Mouse (Mus musculus) stomach, embryonic 16.5 days (tissue): Measurements from ENCODE around the gene Bspry. TPM values are rescaled to one million over a fixed set of nuclear protein-coding genes. Genes with fewer than 3 reads are reported as not detected.

Experiments used
- ATAC-seq: fragments of 200-750 bp; cut with Nextera tagmentation; 2 replicates; pipeline ENCODE4 v1.8.0; 2017; ENCODE audit warnings: moderate number of reproducible peaks, moderate TSS enrichment; ENCODE audit not compliant: insufficient read depth, low FRiP score
- H3K27ac ChIP-seq: fragments of 300-500 bp; sonication (generic); 2 replicates; pipeline ENCODE4 v1.5.1; 2014; ENCODE audit warnings: low read length
- H3K27me3 ChIP-seq: fragments of 300-500 bp; sonication (generic); 2 replicates; pipeline ENCODE4 v1.6.1; 2014; ENCODE audit warnings: low read length, control low read depth, mixed read lengths; ENCODE audit not compliant: control insufficient read depth, insufficient read depth
- H3K36me3 ChIP-seq: fragments of 300-500 bp; sonication (generic); 2 replicates; pipeline ENCODE4 v1.6.1; 2014; ENCODE audit warnings: low read length; ENCODE audit not compliant: control insufficient read depth, insufficient read depth
- H3K4me1 ChIP-seq: fragments of 300-500 bp; sonication (generic); 2 replicates; pipeline ENCODE4 v1.6.1; 2014; ENCODE audit warnings: low read length, control low read depth, mixed read lengths; ENCODE audit not compliant: control insufficient read depth, insufficient read depth
- H3K4me2 ChIP-seq: fragments of 300-500 bp; sonication (generic); 2 replicates; pipeline ENCODE4 v1.6.1; 2014; ENCODE audit warnings: low read depth, low read length, mixed read lengths
- H3K4me3 ChIP-seq: fragments of 300-500 bp; sonication (generic); replicated peaks from 2 replicates; pipeline ENCODE4 v1.5.1; 2014; ENCODE audit warnings: mild to moderate bottlenecking, low read length
- H3K9ac ChIP-seq: fragments of 300-500 bp; sonication (generic); 2 replicates; pipeline ENCODE4 v1.6.1; 2014; ENCODE audit warnings: low read length
- H3K9me3 ChIP-seq: fragments of 300-500 bp; sonication (generic); replicated peaks from 2 replicates; pipeline ENCODE4 v1.6.1; 2016; ENCODE audit warnings: low read length, control low read depth; ENCODE audit not compliant: control insufficient read depth
- WGBS: fragments of 180-500 bp; shearing (Covaris S2); extraction: QIAGEN DNeasy Blood & Tissue Kit; methylation state at CpG from one replicate; pipeline ENCODE4 v1.1.7; 2014; 5-methylcytosine and 5-hydroxymethylcytosine counted together
- polyA plus RNA-seq: library from polyadenylated mRNA; unstranded; fragments of >200 nt; fragmentation: Nextera tagmentation; extraction: Ambion mirVana; gene quantifications from 2 replicates; pipeline ENCODE4 v1.2.1, GENCODE M21; 2015

Gene Bspry
- polyA plus RNA-seq, 1 experiment from 2014 or later, result 29.3 TPM

GRCm38 (mm10) chr4:62525489-62525811, 45.6 kb downstream of the Bspry start:
- peak overlapping the region; percentile 92 for H3K4me3 ChIP-seq
- H3K4me1 ChIP-seq, result peaks cover 7% of the 10 kb centered on the region
- H3K9ac ChIP-seq, result peak overlapping the region; percentile 55
- H3K27ac ChIP-seq, result no peak overlapping the region
- under 1% methylated on average over 10 of the region's 10 CpGs for WGBS
- no peak for ATAC-seq
- no peaks in the 10 kb centered on the region for H3K9me3 ChIP-seq
- no peaks in the 10 kb centered on the region for H3K27me3 ChIP-seq
- H3K36me3 ChIP-seq, result no peaks in the 10 kb centered on the region
- peak overlapping the region; percentile 75 for H3K4me2 ChIP-seq

DNA sequence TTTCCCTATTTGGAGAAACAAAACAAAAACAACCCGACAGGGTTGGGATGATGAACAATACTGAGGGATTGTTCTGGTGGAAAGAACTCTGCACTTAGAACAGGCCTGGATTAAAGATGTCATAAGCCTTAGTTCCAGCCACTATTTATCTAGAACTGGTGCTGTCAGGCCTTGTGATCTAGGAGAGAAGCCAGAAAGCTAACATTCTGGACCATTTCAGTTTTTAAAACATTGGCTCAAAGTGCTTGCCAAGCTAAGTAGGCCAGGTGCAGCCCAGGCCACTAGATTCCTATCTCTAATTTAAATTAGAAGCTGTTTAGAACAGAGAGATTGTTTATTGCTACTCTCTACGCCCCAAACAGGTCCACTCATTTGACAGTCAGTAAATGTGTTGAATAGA, 46.4 kb downstream of the Bspry start:
- Histone ChIP-seq H3K4me1 (peaks cover 11% of the 10 kb centered on the region), H3K9me3 (no peaks in the 10 kb centered on the region), H3K27ac (no peak overlapping the region), H3K9ac (no peak overlapping the region), H3K27me3 (no peaks in the 10 kb centered on the region), H3K4me3 (no peak overlapping the region), H3K4me2 (no peak overlapping the region), H3K36me3 (no peaks in the 10 kb centered on the region)
- no peak for ATAC-seq
- WGBS, result 65% methylated on average over 2 of the region's 2 CpGs

- H3K9ac ChIP-seq, result no peak overlapping the region
- no peak overlapping the region for H3K4me2 ChIP-seq
- no peaks in the 10 kb centered on the region for H3K9me3 ChIP-seq
- no peak overlapping the region for H3K27ac ChIP-seq
- no peak overlapping the region for H3K4me3 ChIP-seq
- no peaks in the 10 kb centered on the region for H3K27me3 ChIP-seq
- H3K4me1 ChIP-seq, result peaks cover 11% of the 10 kb centered on the region
- H3K36me3 ChIP-seq, result no peaks in the 10 kb centered on the region
- 79% methylated on average over 4 of the region's 4 CpGs for WGBS
- no peak for ATAC-seq
These were observed 47.8 kb downstream of the Bspry start for GRCm38 (mm10) chr4:62527655-62528054.

GRCm38 (mm10) chr4:62533729-62534128, 53.9 kb downstream of the Bspry start:
- H3K4me2 ChIP-seq, result no peak overlapping the region
- 66% methylated on average over 6 of the region's 6 CpGs for WGBS
- no peak overlapping the region for H3K27ac ChIP-seq
- no peak for ATAC-seq
- H3K4me1 ChIP-seq, result peaks cover 4% of the 10 kb centered on the region; the same call in 1 of the 2 replicates
- no peaks in the 10 kb centered on the region for H3K9me3 ChIP-seq
- H3K4me3 ChIP-seq, result no peak overlapping the region
- no peaks in the 10 kb centered on the region for H3K27me3 ChIP-seq
- no peak overlapping the region for H3K9ac ChIP-seq
- no peaks in the 10 kb centered on the region for H3K36me3 ChIP-seq

DNA sequence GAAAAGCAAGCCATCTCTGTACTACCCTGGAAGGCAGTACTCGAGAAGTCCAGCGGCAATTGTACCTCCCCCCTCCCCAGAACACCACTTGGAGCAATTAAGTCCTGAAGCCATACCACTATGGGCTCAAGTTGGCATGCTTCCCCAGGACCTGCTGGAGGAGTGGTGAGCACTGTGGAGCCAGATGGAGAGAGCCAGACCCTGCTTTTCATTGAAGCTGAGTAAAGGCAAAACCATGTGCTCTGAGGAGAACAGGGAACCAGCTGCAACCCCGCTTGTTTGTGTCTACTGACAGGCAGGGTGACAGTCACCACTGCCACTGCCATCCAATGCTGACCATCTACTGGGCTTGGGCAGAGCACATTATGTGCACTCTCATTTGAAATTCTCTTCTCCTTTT, 61.9 kb downstream of the Bspry start:
- H3K4me1 ChIP-seq, result no peaks in the 10 kb centered on the region
- 79% methylated on average over 3 of the region's 3 CpGs for WGBS
- H3K9ac ChIP-seq, result no peak overlapping the region
- no peaks in the 10 kb centered on the region for H3K27me3 ChIP-seq
- H3K4me3 ChIP-seq, result no peak overlapping the region
- no peaks in the 10 kb centered on the region; the same call in 1 of the 2 replicates for H3K36me3 ChIP-seq
- no peak for ATAC-seq
- no peaks in the 10 kb centered on the region; the same call in 1 of the 2 replicates for H3K9me3 ChIP-seq
- H3K27ac ChIP-seq, result no peak overlapping the region
- H3K4me2 ChIP-seq, result no peak overlapping the region

DNA sequence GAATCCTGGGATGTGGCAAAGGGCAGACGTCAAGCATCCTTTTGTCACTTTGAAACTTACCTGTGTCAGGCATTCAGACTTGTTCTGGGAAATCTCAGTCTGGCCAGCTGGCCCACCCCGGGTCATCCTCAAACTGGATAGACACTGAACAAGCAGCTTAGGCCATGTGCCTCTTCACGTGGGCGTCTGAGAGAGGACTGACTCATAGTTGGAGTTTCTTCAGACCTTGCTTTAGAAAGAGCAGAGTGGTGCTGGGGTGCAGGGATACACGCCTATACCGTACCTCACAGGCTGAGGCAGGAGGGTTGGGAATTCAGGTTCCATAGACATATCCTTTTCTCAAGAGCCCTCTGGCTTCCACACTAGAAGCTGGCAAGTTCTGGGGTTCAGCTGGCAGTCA, 63.9 kb downstream of the Bspry start:
- Histone ChIP-seq H3K27ac (no peak overlapping the region), H3K4me1 (no peaks in the 10 kb centered on the region), H3K27me3 (no peaks in the 10 kb centered on the region), H3K4me3 (no peak overlapping the region), H3K4me2 (no peak overlapping the region), H3K9me3 (no peaks in the 10 kb centered on the region; the same call in 1 of the 2 replicates), H3K9ac (no peak overlapping the region), H3K36me3 (no peaks in the 10 kb centered on the region; the same call in 1 of the 2 replicates)
- no peak for ATAC-seq
- 84% methylated on average over 6 of the region's 6 CpGs for WGBS

DNA sequence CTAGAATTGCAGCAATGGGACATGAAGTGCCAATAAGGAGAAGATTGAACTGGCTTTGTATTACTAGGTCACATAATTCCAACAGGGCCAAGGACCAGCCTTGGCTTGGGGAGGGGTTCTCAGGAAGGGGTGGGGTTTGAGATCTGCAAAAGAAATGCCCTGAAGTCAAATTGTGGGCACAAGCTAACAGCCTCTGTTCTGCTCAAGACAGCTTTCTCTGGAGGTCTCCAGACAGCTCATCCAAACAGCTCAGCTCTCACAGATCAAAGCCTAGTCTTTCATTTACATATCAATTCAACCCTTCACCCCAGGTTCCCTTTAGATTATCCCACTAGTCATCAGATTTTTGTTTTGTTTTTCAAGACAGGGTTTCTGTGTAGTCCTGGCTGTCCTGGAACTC, 64.9 kb downstream of the Bspry start:
- Histone ChIP-seq H3K4me1 (no peaks in the 10 kb centered on the region), H3K4me3 (no peak overlapping the region), H3K4me2 (no peak overlapping the region), H3K27ac (no peak overlapping the region), H3K27me3 (no peaks in the 10 kb centered on the region), H3K9ac (no peak overlapping the region), H3K9me3 (no peaks in the 10 kb centered on the region; the same call in 1 of the 2 replicates), H3K36me3 (no peaks in the 10 kb centered on the region; the same call in 1 of the 2 replicates)
- ATAC-seq, result no peak

Other genes with a start within 250 kb of the Bspry start
- 6.6 and 7.7 TPM in 2 replicates for gene Zfp37, start 249.0 kb upstream of the Bspry start, polyA plus RNA-seq
- 28.0 and 28.3 TPM in 2 replicates for gene Slc31a2, start 217.5 kb upstream of the Bspry start, polyA plus RNA-seq
- 29.8 and 30.2 TPM in 2 replicates for gene Fkbp15, start 119.5 kb upstream of the Bspry start, polyA plus RNA-seq
- gene Slc31a1, start 119.3 kb upstream of the Bspry start, polyA plus RNA-seq, result 62.9 and 74.4 TPM in 2 replicates
- 127 and 128 TPM in 2 replicates for gene Cdc26, start 71.4 kb upstream of the Bspry start, polyA plus RNA-seq
- gene Prpf4, start 71.3 kb upstream of the Bspry start, polyA plus RNA-seq, result 16.6 and 18.3 TPM in 2 replicates
- gene Rnf183, start 44.8 kb upstream of the Bspry start, polyA plus RNA-seq, result 0.26 and 0.34 TPM in 2 replicates
- 6.8 and 8.0 TPM in 2 replicates for gene Wdr31, start 9.2 kb upstream of the Bspry start, polyA plus RNA-seq
- 30.0 and 32.1 TPM in 2 replicates for gene Hdhd3, start 23.4 kb downstream of the Bspry start, polyA plus RNA-seq
- 144 and 150 TPM in 2 replicates for gene Alad, start 39.9 kb downstream of the Bspry start, polyA plus RNA-seq
- gene Pole3, start 45.0 kb downstream of the Bspry start, polyA plus RNA-seq, result 76.0 and 77.8 TPM in 2 replicates
- 0.31 TPM in 1 of 2 replicates, not detected in the other for gene 4933430I17Rik, start 45.3 kb downstream of the Bspry start, polyA plus RNA-seq
- gene Rgs3, start 79.8 kb downstream of the Bspry start, polyA plus RNA-seq, result 51.4 and 55.2 TPM in 2 replicates